Mouse (Mus musculus): ENCODE results near the gene Lpar3. TPM values are rescaled to one million over a fixed set of nuclear protein-coding genes. Genes with fewer than 3 reads are reported as not detected.

The Lpar3 gene
- polyA plus RNA-seq, 1 experiment from 2014 or later = 0.30 TPM

GRCm38 (mm10) chr3:146225061-146225761, 4.4 kb downstream of the Lpar3 start:
- Histone ChIP-seq H3K27me3 (replicated peaks; ENCODE audit: control insufficient read depth, insufficient read depth, low read length) (peaks cover 26% of the 10 kb centered on the region), H3K9ac (replicated peaks; ENCODE audit: low read depth, low read length) (no peak overlapping the region), H3K4me1 (replicated peaks; ENCODE audit: control insufficient read depth, insufficient read depth, low read length) (peaks cover 11% of the 10 kb centered on the region), H3K4me2 (ENCODE audit: low read length) (no peak overlapping the region), H3K9me3 (ENCODE audit: control insufficient read depth, low read length) (no peaks in the 10 kb centered on the region), H3K36me3 (ENCODE audit: control insufficient read depth, insufficient read depth) (no peaks in the 10 kb centered on the region), H3K27ac (ENCODE audit: low read length) (no peak overlapping the region), H3K4me3 (replicated peaks; ENCODE audit: low read length) (no peak overlapping the region)
- 81% methylated on average over 7 of the region's 7 CpGs for WGBS
- ATAC-seq = no peak

GRCm38 (mm10) chr3:146227427-146227826, 6.7 kb downstream of the Lpar3 start:
- Histone ChIP-seq H3K27ac (ENCODE audit: low read length) (no peak overlapping the region), H3K4me1 (replicated peaks; ENCODE audit: control insufficient read depth, insufficient read depth, low read length) (no peaks in the 10 kb centered on the region), H3K4me2 (ENCODE audit: low read length) (no peak overlapping the region), H3K9me3 (ENCODE audit: control insufficient read depth, low read length) (no peaks in the 10 kb centered on the region), H3K9ac (replicated peaks; ENCODE audit: low read depth, low read length) (no peak overlapping the region), H3K36me3 (ENCODE audit: control insufficient read depth, insufficient read depth) (no peaks in the 10 kb centered on the region), H3K27me3 (replicated peaks; ENCODE audit: control insufficient read depth, insufficient read depth, low read length) (peaks cover 7% of the 10 kb centered on the region; the same call in 1 of the 2 replicates), H3K4me3 (replicated peaks; ENCODE audit: low read length) (no peak overlapping the region)
- no peak for ATAC-seq
- 70% methylated on average over 3 of the region's 3 CpGs for WGBS

- ATAC-seq = peak; percentile 54
- no peaks in the 10 kb centered on the region for H3K4me1 ChIP-seq (replicated peaks; ENCODE audit: control insufficient read depth, insufficient read depth, low read length)
- H3K4me3 ChIP-seq (replicated peaks; ENCODE audit: low read length) = no peak overlapping the region
- WGBS = 30% methylated on average over 13 of the region's 13 CpGs
- no peak overlapping the region for H3K4me2 ChIP-seq (ENCODE audit: low read length)
- H3K27ac ChIP-seq (ENCODE audit: low read length) = no peak overlapping the region
- no peaks in the 10 kb centered on the region for H3K9me3 ChIP-seq (ENCODE audit: control insufficient read depth, low read length)
- no peaks in the 10 kb centered on the region for H3K36me3 ChIP-seq (ENCODE audit: control insufficient read depth, insufficient read depth)
- H3K27me3 ChIP-seq (replicated peaks; ENCODE audit: control insufficient read depth, insufficient read depth, low read length) = peaks cover 3% of the 10 kb centered on the region; the same call in 1 of the 2 replicates
- no peak overlapping the region for H3K9ac ChIP-seq (replicated peaks; ENCODE audit: low read depth, low read length)
These were observed 8.0 kb downstream of the Lpar3 start for GRCm38 (mm10) chr3:146228559-146229310.

GRCm38 (mm10) chr3:146232708-146233107, 11.9 kb downstream of the Lpar3 start:
- Histone ChIP-seq H3K9ac (replicated peaks; ENCODE audit: low read depth, low read length) (no peak overlapping the region), H3K27me3 (replicated peaks; ENCODE audit: control insufficient read depth, insufficient read depth, low read length) (no peaks in the 10 kb centered on the region)

GRCm38 (mm10) chr3:146233741-146234140, 13.0 kb downstream of the Lpar3 start:
- 74% methylated on average over 4 of the region's 4 CpGs for WGBS
- Histone ChIP-seq H3K36me3 (ENCODE audit: control insufficient read depth, insufficient read depth) (no peaks in the 10 kb centered on the region), H3K4me2 (ENCODE audit: low read length) (no peak overlapping the region), H3K9me3 (ENCODE audit: control insufficient read depth, low read length) (no peaks in the 10 kb centered on the region), H3K4me3 (replicated peaks; ENCODE audit: low read length) (no peak overlapping the region), H3K27ac (ENCODE audit: low read length) (no peak overlapping the region), H3K27me3 (replicated peaks; ENCODE audit: control insufficient read depth, insufficient read depth, low read length) (no peaks in the 10 kb centered on the region), H3K9ac (replicated peaks; ENCODE audit: low read depth, low read length) (no peak overlapping the region), H3K4me1 (replicated peaks; ENCODE audit: control insufficient read depth, insufficient read depth, low read length) (no peaks in the 10 kb centered on the region)
- no peak for ATAC-seq

More at GRCm38 (mm10) chr3:146232708-146233107, 11.9 kb downstream of the Lpar3 start:
- WGBS = 78% methylated on average over 7 of the region's 7 CpGs
- ATAC-seq = no peak
- H3K27ac ChIP-seq (ENCODE audit: low read length) = no peak overlapping the region
- no peaks in the 10 kb centered on the region for H3K9me3 ChIP-seq (ENCODE audit: control insufficient read depth, low read length)
- H3K4me3 ChIP-seq (replicated peaks; ENCODE audit: low read length) = no peak overlapping the region
- no peak overlapping the region for H3K4me2 ChIP-seq (ENCODE audit: low read length)
- H3K36me3 ChIP-seq (ENCODE audit: control insufficient read depth, insufficient read depth) = no peaks in the 10 kb centered on the region
- H3K4me1 ChIP-seq (replicated peaks; ENCODE audit: control insufficient read depth, insufficient read depth, low read length) = no peaks in the 10 kb centered on the region

GRCm38 (mm10) chr3:146234530-146234929, 13.8 kb downstream of the Lpar3 start:
- H3K4me3 ChIP-seq (replicated peaks; ENCODE audit: low read length) = no peak overlapping the region
- no peaks in the 10 kb centered on the region for H3K27me3 ChIP-seq (replicated peaks; ENCODE audit: control insufficient read depth, insufficient read depth, low read length)
- no peaks in the 10 kb centered on the region for H3K4me1 ChIP-seq (replicated peaks; ENCODE audit: control insufficient read depth, insufficient read depth, low read length)
- ATAC-seq = no peak
- no peaks in the 10 kb centered on the region for H3K9me3 ChIP-seq (ENCODE audit: control insufficient read depth, low read length)
- no peak overlapping the region for H3K27ac ChIP-seq (ENCODE audit: low read length)
- no peak overlapping the region for H3K9ac ChIP-seq (replicated peaks; ENCODE audit: low read depth, low read length)
- no peaks in the 10 kb centered on the region for H3K36me3 ChIP-seq (ENCODE audit: control insufficient read depth, insufficient read depth)
- no peak overlapping the region for H3K4me2 ChIP-seq (ENCODE audit: low read length)
- 76% methylated on average over 10 of the region's 10 CpGs for WGBS

GRCm38 (mm10) chr3:146236280-146236679, 15.5 kb downstream of the Lpar3 start:
- Histone ChIP-seq H3K27ac (ENCODE audit: low read length) (no peak overlapping the region), H3K36me3 (ENCODE audit: control insufficient read depth, insufficient read depth) (no peaks in the 10 kb centered on the region), H3K4me2 (ENCODE audit: low read length) (no peak overlapping the region), H3K4me3 (replicated peaks; ENCODE audit: low read length) (no peak overlapping the region), H3K9ac (replicated peaks; ENCODE audit: low read depth, low read length) (no peak overlapping the region), H3K27me3 (replicated peaks; ENCODE audit: control insufficient read depth, insufficient read depth, low read length) (no peaks in the 10 kb centered on the region), H3K4me1 (replicated peaks; ENCODE audit: control insufficient read depth, insufficient read depth, low read length) (no peaks in the 10 kb centered on the region), H3K9me3 (ENCODE audit: control insufficient read depth, low read length) (no peaks in the 10 kb centered on the region)
- 74% methylated on average over 8 of the region's 8 CpGs for WGBS
- ATAC-seq = no peak

GRCm38 (mm10) chr3:146237676-146238075, 16.9 kb downstream of the Lpar3 start:
- H3K9ac ChIP-seq (replicated peaks; ENCODE audit: low read depth, low read length) = no peak overlapping the region
- WGBS = 75% methylated on average over 5 of the region's 5 CpGs

GRCm38 (mm10) chr3:146244630-146245029, 23.9 kb downstream of the Lpar3 start:
- no peaks in the 10 kb centered on the region for H3K4me1 ChIP-seq (replicated peaks; ENCODE audit: control insufficient read depth, insufficient read depth, low read length)
- no peak overlapping the region for H3K9ac ChIP-seq (replicated peaks; ENCODE audit: low read depth, low read length)
- ATAC-seq = no peak
- no peak overlapping the region for H3K4me2 ChIP-seq (ENCODE audit: low read length)
- no peaks in the 10 kb centered on the region for H3K36me3 ChIP-seq (ENCODE audit: control insufficient read depth, insufficient read depth)
- no peaks in the 10 kb centered on the region for H3K27me3 ChIP-seq (replicated peaks; ENCODE audit: control insufficient read depth, insufficient read depth, low read length)
- H3K4me3 ChIP-seq (replicated peaks; ENCODE audit: low read length) = no peak overlapping the region
- 95% methylated on average over 1 of the region's 1 CpGs for WGBS
- no peak overlapping the region for H3K27ac ChIP-seq (ENCODE audit: low read length)
- H3K9me3 ChIP-seq (ENCODE audit: control insufficient read depth, low read length) = no peaks in the 10 kb centered on the region

More at GRCm38 (mm10) chr3:146237676-146238075, 16.9 kb downstream of the Lpar3 start:
- Histone ChIP-seq H3K4me3 (replicated peaks; ENCODE audit: low read length) (no peak overlapping the region), H3K36me3 (ENCODE audit: control insufficient read depth, insufficient read depth) (no peaks in the 10 kb centered on the region), H3K27ac (ENCODE audit: low read length) (no peak overlapping the region), H3K4me1 (replicated peaks; ENCODE audit: control insufficient read depth, insufficient read depth, low read length) (no peaks in the 10 kb centered on the region), H3K27me3 (replicated peaks; ENCODE audit: control insufficient read depth, insufficient read depth, low read length) (no peaks in the 10 kb centered on the region), H3K9me3 (ENCODE audit: control insufficient read depth, low read length) (no peaks in the 10 kb centered on the region), H3K4me2 (ENCODE audit: low read length) (no peak overlapping the region)
- no peak for ATAC-seq

All from forebrain, embryonic 16.5 days (tissue).